Mouse (Mus musculus) G1E-ER4 (cell line): ENCODE results near the gene Bach2. TPM values are rescaled to one million over a fixed set of nuclear protein-coding genes. Genes with fewer than 3 reads are reported as not detected.

Experiments used
- GATA1 ChIP-seq: IDR thresholded peaks from one replicate; pipeline ENCODE4 v1.8.0; 2012; ENCODE audit warnings: low read length, inconsistent platforms
- polyA plus RNA-seq: library from polyadenylated mRNA; stranded (reverse); fragments of >175 nt; gene quantifications from 2 replicates; pipeline ENCODE4 v1.2.3, GENCODE M21; 2012

Gene Bach2
- polyA plus RNA-seq, 1 experiment: not detected

- TF ChIP-seq GATA1: no peak
Measured at GRCm38 (mm10) chr4:32262825-32263684, 24.5 kb downstream of the Bach2 start.

GRCm38 (mm10) chr4:32263685-32264038 is 25.1 kb downstream of the Bach2 start:
- TF ChIP-seq GATA1: no peak

GRCm38 (mm10) chr4:32264892-32265291 is 26.3 kb downstream of the Bach2 start:
- TF ChIP-seq GATA1: no peak

- TF ChIP-seq GATA1: no peak
Measured at GRCm38 (mm10) chr4:32266731-32267130, 28.1 kb downstream of the Bach2 start.

- TF ChIP-seq GATA1: no peak
Measured at GRCm38 (mm10) chr4:32268042-32268441, 29.4 kb downstream of the Bach2 start.

GRCm38 (mm10) chr4:32272398-32272797 is 33.8 kb downstream of the Bach2 start:
- no peak for TF ChIP-seq GATA1

GRCm38 (mm10) chr4:32274776-32275294 is 36.2 kb downstream of the Bach2 start:
- TF ChIP-seq GATA1: no peak

- TF ChIP-seq GATA1: no peak
Measured at GRCm38 (mm10) chr4:32279842-32280241, 41.2 kb downstream of the Bach2 start.

- TF ChIP-seq GATA1: no peak
Measured at GRCm38 (mm10) chr4:32280401-32280800, 41.8 kb downstream of the Bach2 start.

- no peak for TF ChIP-seq GATA1
Measured at GRCm38 (mm10) chr4:32281306-32281705, 42.7 kb downstream of the Bach2 start.

GRCm38 (mm10) chr4:32286405-32286804 is 47.8 kb downstream of the Bach2 start:
- TF ChIP-seq GATA1: no peak

- no peak for TF ChIP-seq GATA1
Measured at GRCm38 (mm10) chr4:32288036-32288860, 49.6 kb downstream of the Bach2 start.

GRCm38 (mm10) chr4:32289845-32290244 is 51.2 kb downstream of the Bach2 start:
- TF ChIP-seq GATA1: no peak

GRCm38 (mm10) chr4:32291406-32291805 is 52.8 kb downstream of the Bach2 start:
- TF ChIP-seq GATA1: no peak

GRCm38 (mm10) chr4:32293686-32294265 is 55.2 kb downstream of the Bach2 start:
- no peak for TF ChIP-seq GATA1
